Mouse (Mus musculus) neural tube, embryonic 12.5 days (tissue): Measurements from ENCODE around the gene Slc30a7. TPM values are rescaled to one million over a fixed set of nuclear protein-coding genes. Genes with fewer than 3 reads are reported as not detected.
A peak's percentile ranks its signal among the peaks of the same experiment; 100 is the strongest.

Experiments used
- ATAC-seq: fragments of 200-750 bp; cut with Nextera tagmentation; 2 replicates; pipeline ENCODE4 v1.8.0; 2017; ENCODE audit warnings: low read depth, mild to moderate bottlenecking, moderate TSS enrichment, moderate library complexity; ENCODE audit not compliant: low FRiP score
- H3K27ac ChIP-seq: fragments of 300-500 bp; sonication (generic); 2 replicates; pipeline ENCODE4 v1.5.1; 2016
- H3K27me3 ChIP-seq: fragments of 300-500 bp; sonication (generic); replicated peaks from 2 replicates; pipeline ENCODE4 v1.6.1; 2016; ENCODE audit warnings: mild to moderate bottlenecking
- H3K36me3 ChIP-seq: fragments of 300-500 bp; sonication (generic); 2 replicates; pipeline ENCODE4 v1.6.1; 2016; ENCODE audit warnings: mild to moderate bottlenecking
- H3K4me1 ChIP-seq: fragments of 300-500 bp; sonication (generic); 2 replicates; pipeline ENCODE4 v1.6.1; 2016
- H3K4me2 ChIP-seq: fragments of 300-500 bp; sonication (generic); replicated peaks from 2 replicates; pipeline ENCODE4 v1.6.1; 2016; ENCODE audit warnings: mild to moderate bottlenecking
- H3K4me3 ChIP-seq: fragments of 300-500 bp; sonication (generic); 2 replicates; pipeline ENCODE4 v1.5.1; 2016
- H3K9ac ChIP-seq: fragments of 300-500 bp; sonication (generic); 2 replicates; pipeline ENCODE4 v1.6.1; 2016; ENCODE audit warnings: mild to moderate bottlenecking
- H3K9me3 ChIP-seq: fragments of 300-500 bp; sonication (generic); 2 replicates; pipeline ENCODE4 v1.6.1; 2016; ENCODE audit warnings: mild to moderate bottlenecking
- WGBS: fragments of 180-500 bp; shearing (Covaris S2); methylation state at CpG from one replicate; pipeline ENCODE4 v1.1.7; 2016; 5-methylcytosine and 5-hydroxymethylcytosine counted together
- polyA plus RNA-seq: library from polyadenylated mRNA; unstranded; fragments of >200 nt; fragmentation: Nextera tagmentation; extraction: Ambion mirVana; gene quantifications from 2 replicates; pipeline ENCODE4 v1.2.1, GENCODE M21; 2016

The Slc30a7 gene
- 15.8 and 20.7 TPM in 2 replicates for polyA plus RNA-seq

DNA sequence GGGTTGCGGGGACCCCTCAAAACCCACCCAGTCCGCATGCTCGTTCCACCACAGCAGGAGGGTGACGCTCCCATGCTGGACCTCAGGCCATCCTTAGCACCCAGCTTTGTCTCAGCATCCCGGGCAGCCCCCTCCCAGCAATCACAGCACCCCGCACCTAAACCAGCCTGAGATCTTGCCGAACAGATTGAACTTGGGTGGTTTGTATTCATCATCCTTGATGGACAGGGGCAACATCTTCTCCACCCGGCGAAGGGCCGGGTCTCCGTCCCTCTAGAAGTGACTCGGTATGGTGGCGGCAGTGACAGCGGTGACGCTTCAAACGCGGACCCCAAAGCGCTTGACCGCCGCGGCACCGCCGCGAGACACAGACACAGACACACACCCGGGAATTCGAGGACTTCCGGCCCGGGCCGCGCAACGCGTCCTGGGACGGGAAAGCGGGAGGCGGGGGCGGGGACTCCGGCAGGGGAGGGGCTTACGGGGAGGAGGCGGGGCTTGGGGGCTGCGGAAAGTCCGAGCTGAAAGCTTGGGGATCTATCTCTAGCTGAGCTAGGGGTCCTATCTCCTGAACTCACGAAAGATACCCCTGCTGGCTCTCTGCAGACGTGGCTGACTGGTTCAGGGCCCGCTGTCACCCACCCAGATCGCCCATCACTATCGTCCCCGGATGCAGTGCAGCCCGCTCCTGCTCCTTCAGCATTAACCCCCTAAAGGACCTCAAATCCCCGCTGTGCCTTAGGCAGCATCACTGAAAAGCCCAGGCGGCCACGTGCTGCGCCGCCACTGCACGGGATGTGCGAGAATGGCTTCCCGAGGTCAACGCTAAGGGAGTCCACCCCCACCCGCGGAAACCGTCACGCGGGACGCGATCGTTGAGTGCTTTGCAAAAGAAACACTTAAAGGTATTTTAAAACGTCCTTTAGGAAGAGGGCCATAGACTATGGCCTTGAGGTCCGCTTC, at the start of gene Slc30a7, which contains the start of gene Extl2:
Slc30a7 (minus strand) TSS at position 429 of the 963 bp plus-strand sequence.
Extl2 (plus strand) TSS at position 485 of the 963 bp plus-strand sequence.
- WGBS, result under 1% methylated on average over 67 of the region's 67 CpGs

DNA sequence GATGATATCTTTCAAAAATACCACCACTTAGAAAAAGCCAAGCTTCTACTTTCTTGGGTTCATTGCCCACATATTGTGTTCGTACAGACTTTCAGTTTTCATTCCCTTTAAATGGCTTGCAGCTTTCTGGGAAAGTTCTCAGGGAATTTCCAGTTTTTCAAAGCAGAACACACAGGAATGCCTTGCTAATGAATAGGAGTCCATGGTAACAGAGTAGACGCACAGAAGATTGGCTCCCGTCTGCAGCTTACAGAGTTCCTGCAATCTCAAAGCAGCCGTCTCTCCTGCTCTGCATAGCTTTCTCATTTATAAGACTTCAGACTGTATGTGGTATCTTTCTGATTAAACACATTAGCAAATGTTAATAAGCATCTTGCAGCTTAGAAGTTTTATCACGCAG, 39.8 kb upstream of the Slc30a7 start:
- no peak for ATAC-seq
- H3K4me1 ChIP-seq, result no peaks in the 10 kb centered on the region
- H3K9ac ChIP-seq, result no peak overlapping the region
- H3K27ac ChIP-seq, result no peak overlapping the region
- H3K36me3 ChIP-seq, result no peaks in the 10 kb centered on the region
- WGBS, result 58% methylated on average over 5 of the region's 5 CpGs
- no peaks in the 10 kb centered on the region for H3K27me3 ChIP-seq
- no peak overlapping the region for H3K4me2 ChIP-seq
- no peaks in the 10 kb centered on the region for H3K9me3 ChIP-seq
- H3K4me3 ChIP-seq, result no peak overlapping the region

More for the DNA sequence above, at the start of gene Slc30a7, which contains the start of gene Extl2:
- ATAC-seq, result peak; percentile 95
- Histone ChIP-seq H3K9me3 (no peaks in the 10 kb centered on the region), H3K27ac (peak within 1 kb of the TSS; percentile 38), H3K4me3 (peak within 1 kb of the TSS; percentile 78), H3K9ac (peak within 1 kb of the TSS; percentile 86), H3K4me2 (peak within 1 kb of the TSS; percentile 88), H3K36me3 (peaks cover 6% of the 10 kb centered on the region; the same call in 1 of the 2 replicates), H3K4me1 (peaks cover 17% of the 10 kb centered on the region), H3K27me3 (no peaks in the 10 kb centered on the region)

- Histone ChIP-seq H3K4me3 (no peak overlapping the region), H3K4me1 (no peaks in the 10 kb centered on the region), H3K4me2 (no peak overlapping the region), H3K36me3 (no peaks in the 10 kb centered on the region), H3K27me3 (no peaks in the 10 kb centered on the region), H3K9me3 (no peaks in the 10 kb centered on the region), H3K9ac (no peak overlapping the region), H3K27ac (no peak overlapping the region)
- WGBS, result 85% methylated on average over 2 of the region's 2 CpGs
- ATAC-seq, result no peak
These were observed 38.8 kb upstream of the Slc30a7 start for GRCm38 (mm10) chr3:116046000-116046399.

DNA sequence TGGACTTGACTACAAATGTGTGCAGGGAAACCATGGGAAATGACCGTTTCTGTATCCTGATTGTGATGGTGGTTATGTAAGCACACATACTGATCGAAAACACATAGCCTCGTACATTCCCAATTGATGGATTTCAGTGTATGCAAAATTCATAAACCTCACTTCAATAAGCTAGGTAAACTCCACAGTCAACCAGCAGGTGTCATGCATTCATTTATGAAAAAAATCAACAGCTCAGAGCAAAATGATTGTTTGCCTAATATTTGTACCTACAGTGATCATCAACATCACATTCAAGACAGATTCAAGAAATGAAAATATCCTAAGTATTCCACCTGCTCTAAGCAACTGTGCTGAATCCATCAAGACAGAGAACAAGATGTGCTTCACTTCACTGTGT, 33.6 kb upstream of the Slc30a7 start:
- H3K9me3 ChIP-seq, result no peaks in the 10 kb centered on the region
- no peak overlapping the region for H3K9ac ChIP-seq
- H3K36me3 ChIP-seq, result no peaks in the 10 kb centered on the region
- no peak overlapping the region for H3K4me3 ChIP-seq
- ATAC-seq, result no peak
- no peak overlapping the region for H3K4me2 ChIP-seq
- no peaks in the 10 kb centered on the region for H3K27me3 ChIP-seq
- 95% methylated on average over 3 of the region's 3 CpGs for WGBS
- H3K27ac ChIP-seq, result no peak overlapping the region
- H3K4me1 ChIP-seq, result no peaks in the 10 kb centered on the region

DNA sequence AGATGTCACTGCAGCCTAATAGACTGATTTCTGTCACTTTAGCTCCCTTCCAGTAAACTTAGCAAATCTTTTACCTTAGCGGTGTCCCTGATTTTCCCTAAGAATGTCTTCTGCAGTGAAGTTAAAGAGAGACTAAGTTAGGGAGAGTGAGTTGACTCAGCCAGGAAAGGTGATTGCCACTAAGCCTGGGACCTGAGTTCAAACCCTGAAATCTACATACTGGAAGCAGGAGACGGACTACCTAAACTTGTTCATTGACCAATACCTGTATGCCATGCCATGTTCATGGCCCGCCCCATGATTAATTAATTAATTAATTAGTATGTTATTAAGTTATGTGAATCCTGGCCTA, 26.6 kb upstream of the Slc30a7 start:
- ATAC-seq, result peak; percentile 21; the same call in 1 of the 2 replicates
- 61% methylated on average over 3 of the region's 3 CpGs for WGBS
- Histone ChIP-seq H3K4me1 (no peaks in the 10 kb centered on the region), H3K9ac (no peak overlapping the region), H3K36me3 (no peaks in the 10 kb centered on the region), H3K9me3 (no peaks in the 10 kb centered on the region), H3K27me3 (no peaks in the 10 kb centered on the region), H3K27ac (no peak overlapping the region), H3K4me3 (no peak overlapping the region), H3K4me2 (no peak overlapping the region)

- WGBS, result 57% methylated on average over 6 of the region's 6 CpGs
These were observed 26.1 kb upstream of the Slc30a7 start for GRCm38 (mm10) chr3:116033218-116033870.

DNA sequence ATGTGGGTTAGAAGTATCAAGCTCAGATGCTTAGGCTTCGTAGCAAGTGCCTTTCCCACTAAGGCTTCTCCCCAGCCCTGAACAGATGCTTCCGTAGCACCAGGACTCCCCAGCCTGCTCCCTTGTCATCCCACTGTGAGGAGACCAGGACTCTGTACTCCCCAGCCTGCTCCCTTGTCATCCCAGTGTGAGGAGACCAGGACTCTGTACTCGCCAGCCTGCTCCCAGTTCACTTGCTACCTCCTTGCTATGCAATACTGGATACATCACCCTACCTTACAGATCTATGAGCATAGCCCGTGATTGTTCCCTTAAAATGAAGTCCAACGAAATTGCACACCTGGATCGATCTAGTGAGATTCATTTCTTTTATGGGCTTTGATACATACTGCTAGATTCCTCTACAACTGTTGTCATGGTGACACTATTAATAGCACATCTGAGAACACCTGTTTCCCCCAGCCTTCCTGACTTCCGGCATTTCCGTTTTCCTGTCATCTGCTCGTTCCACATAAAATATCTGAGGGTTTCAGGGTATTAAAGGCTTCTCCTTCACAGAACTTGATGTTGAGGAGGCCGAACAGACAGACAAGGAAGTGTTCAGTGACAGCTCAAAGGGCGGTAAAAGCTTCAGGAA, 23.1 kb upstream of the Slc30a7 start:
- Histone ChIP-seq H3K4me2 (no peak overlapping the region), H3K4me3 (no peak overlapping the region), H3K9ac (no peak overlapping the region), H3K9me3 (no peaks in the 10 kb centered on the region), H3K4me1 (no peaks in the 10 kb centered on the region), H3K27me3 (no peaks in the 10 kb centered on the region), H3K27ac (no peak overlapping the region), H3K36me3 (peaks cover 14% of the 10 kb centered on the region; the same call in 1 of the 2 replicates)
- no peak for ATAC-seq
- WGBS, result 76% methylated on average over 11 of the region's 11 CpGs

More at GRCm38 (mm10) chr3:116033218-116033870, 26.1 kb upstream of the Slc30a7 start:
- Histone ChIP-seq H3K36me3 (no peaks in the 10 kb centered on the region), H3K9me3 (no peaks in the 10 kb centered on the region), H3K4me3 (no peak overlapping the region), H3K27ac (no peak overlapping the region), H3K9ac (no peak overlapping the region), H3K4me2 (no peak overlapping the region), H3K27me3 (no peaks in the 10 kb centered on the region), H3K4me1 (no peaks in the 10 kb centered on the region)
- no peak; the same call in 1 of the 2 replicates for ATAC-seq

DNA sequence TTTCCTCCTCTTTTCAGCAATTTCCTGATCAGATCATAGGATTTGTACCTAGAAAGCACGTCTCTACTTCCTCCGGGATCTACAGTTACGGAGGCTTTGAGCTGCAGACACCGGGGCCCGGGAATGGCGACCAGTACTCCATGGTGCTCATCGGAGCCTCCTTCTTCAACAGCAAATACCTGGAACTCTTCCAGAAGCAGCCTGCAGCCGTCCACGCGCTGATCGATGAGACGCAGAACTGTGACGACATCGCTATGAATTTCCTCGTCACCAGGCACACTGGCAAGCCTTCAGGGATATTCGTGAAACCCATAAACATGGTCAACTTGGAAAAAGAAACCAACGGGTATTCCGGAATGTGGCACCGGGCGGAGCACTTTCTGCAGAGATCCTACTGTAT, 19.8 kb upstream of the Slc30a7 start:
- ATAC-seq, result no peak
- H3K4me1 ChIP-seq, result peaks cover 7% of the 10 kb centered on the region; the same call in 1 of the 2 replicates
- no peaks in the 10 kb centered on the region for H3K27me3 ChIP-seq
- H3K4me2 ChIP-seq, result no peak overlapping the region
- H3K36me3 ChIP-seq, result peaks cover 22% of the 10 kb centered on the region; the same call in 1 of the 2 replicates
- no peak overlapping the region for H3K9ac ChIP-seq
- no peak overlapping the region for H3K27ac ChIP-seq
- 96% methylated on average over 20 of the region's 20 CpGs for WGBS
- no peaks in the 10 kb centered on the region for H3K9me3 ChIP-seq
- no peak overlapping the region for H3K4me3 ChIP-seq

- H3K4me2 ChIP-seq, result no peak overlapping the region
- H3K27ac ChIP-seq, result no peak overlapping the region
- no peak overlapping the region for H3K9ac ChIP-seq
- no peaks in the 10 kb centered on the region for H3K9me3 ChIP-seq
- peaks cover 7% of the 10 kb centered on the region; the same call in 1 of the 2 replicates for H3K4me1 ChIP-seq
- ATAC-seq, result no peak
- H3K36me3 ChIP-seq, result peaks cover 22% of the 10 kb centered on the region; the same call in 1 of the 2 replicates
- 91% methylated on average over 10 of the region's 10 CpGs for WGBS
- no peak overlapping the region for H3K4me3 ChIP-seq
- no peaks in the 10 kb centered on the region for H3K27me3 ChIP-seq
These were observed 18.5 kb upstream of the Slc30a7 start for GRCm38 (mm10) chr3:116025701-116026100.

DNA sequence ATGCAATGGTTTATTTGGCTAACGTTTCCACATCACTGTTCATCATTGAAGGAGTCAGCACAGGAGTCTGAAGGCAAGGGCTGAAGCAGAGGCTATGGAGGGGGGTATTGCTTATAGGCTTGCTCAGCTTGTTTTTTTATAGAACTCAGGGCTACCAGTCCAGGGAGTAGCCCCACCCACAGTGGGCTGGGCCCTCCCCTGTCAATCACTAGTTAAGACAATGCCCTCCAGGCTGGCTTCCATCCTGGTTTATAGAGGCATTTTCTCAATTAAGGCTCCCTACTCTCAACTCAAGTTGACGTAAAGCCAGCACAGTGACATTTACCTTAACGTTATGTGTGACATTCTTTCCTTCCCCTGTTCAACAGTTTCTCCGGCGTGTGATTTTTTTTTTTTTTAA, 17.5 kb upstream of the Slc30a7 start:
- no peak overlapping the region for H3K4me2 ChIP-seq
- H3K36me3 ChIP-seq, result peaks cover 22% of the 10 kb centered on the region; the same call in 1 of the 2 replicates
- no peak overlapping the region for H3K27ac ChIP-seq
- 82% methylated on average over 5 of the region's 5 CpGs for WGBS
- no peaks in the 10 kb centered on the region for H3K27me3 ChIP-seq
- H3K9me3 ChIP-seq, result no peaks in the 10 kb centered on the region
- no peak overlapping the region for H3K4me3 ChIP-seq
- H3K4me1 ChIP-seq, result peaks cover 7% of the 10 kb centered on the region; the same call in 1 of the 2 replicates
- ATAC-seq, result no peak; the same call in 1 of the 2 replicates
- H3K9ac ChIP-seq, result no peak overlapping the region

GRCm38 (mm10) chr3:116024236-116024635, 17.0 kb upstream of the Slc30a7 start:
- WGBS, result 92% methylated on average over 12 of the region's 12 CpGs
- H3K4me1 ChIP-seq, result peaks cover 7% of the 10 kb centered on the region; the same call in 1 of the 2 replicates
- no peak overlapping the region for H3K4me2 ChIP-seq
- H3K9ac ChIP-seq, result no peak overlapping the region
- no peaks in the 10 kb centered on the region for H3K27me3 ChIP-seq
- H3K9me3 ChIP-seq, result no peaks in the 10 kb centered on the region
- H3K27ac ChIP-seq, result no peak overlapping the region
- no peak for ATAC-seq
- H3K36me3 ChIP-seq, result peaks cover 22% of the 10 kb centered on the region; the same call in 1 of the 2 replicates
- no peak overlapping the region for H3K4me3 ChIP-seq
